Mouse (Mus musculus): ENCODE results near the gene Gtdc1.

The Gtdc1 gene

GRCm38 (mm10) chr2:44538135-44538534 lies 389.3 kb downstream of the Gtdc1 start:
- in situ Hi-C loops (cut with MboI; ENCODE audit: low sequenced_read_pairs), result no loop called here

DNA sequence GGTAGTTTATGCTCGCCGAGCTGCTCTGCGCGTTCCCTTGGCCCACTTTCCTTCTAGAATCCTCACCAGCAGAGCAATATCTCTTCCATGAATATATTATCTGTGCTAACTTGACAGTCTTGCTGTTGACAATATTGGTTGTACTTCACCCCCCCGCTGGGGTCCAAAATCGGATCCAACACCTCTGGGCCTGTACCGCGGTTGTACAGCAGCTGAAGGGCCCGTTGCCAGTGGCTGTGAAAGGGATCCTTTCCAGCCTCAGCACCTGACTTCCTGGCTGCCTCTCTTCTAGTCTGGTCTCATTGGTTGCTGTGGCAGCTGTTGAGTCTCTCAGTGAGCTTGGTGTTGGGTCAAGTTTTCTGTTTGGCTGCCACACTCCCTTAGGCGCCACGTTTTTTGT lies 391.7 kb downstream of the Gtdc1 start:
- in situ Hi-C loops (cut with MboI; ENCODE audit: low sequenced_read_pairs), result no loop called here

- in situ Hi-C loops (cut with MboI; ENCODE audit: low sequenced_read_pairs), result no loop called here
Observed at GRCm38 (mm10) chr2:44535136-44535675, 392.3 kb downstream of the Gtdc1 start.

GRCm38 (mm10) chr2:44526110-44527032 lies 401.1 kb downstream of the Gtdc1 start:
- in situ Hi-C loops (cut with MboI; ENCODE audit: low sequenced_read_pairs), result no loop called here

GRCm38 (mm10) chr2:44525187-44525919 lies 402.1 kb downstream of the Gtdc1 start:
- in situ Hi-C loops (cut with MboI; ENCODE audit: low sequenced_read_pairs), result no loop called here

DNA sequence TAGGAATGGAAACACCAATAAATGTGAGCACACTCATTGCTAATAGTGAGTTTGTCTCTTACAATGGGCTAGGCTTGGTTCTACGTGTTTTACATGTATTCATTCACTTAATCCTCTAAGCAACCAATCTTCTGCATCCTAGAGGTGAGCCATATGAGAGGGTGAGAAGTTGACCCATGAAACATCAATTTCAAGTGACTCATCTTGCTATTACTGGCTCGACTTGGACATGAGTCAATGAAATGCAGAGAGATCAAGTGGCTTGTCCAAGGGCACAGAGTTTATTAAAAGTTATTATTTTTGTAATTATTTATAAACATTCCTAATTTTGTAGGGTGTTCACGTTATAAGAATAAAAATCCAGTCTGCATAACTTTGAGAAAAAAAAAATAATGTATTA lies 408.2 kb downstream of the Gtdc1 start:
- in situ Hi-C loops (cut with MboI; ENCODE audit: low sequenced_read_pairs), result no loop called here

DNA sequence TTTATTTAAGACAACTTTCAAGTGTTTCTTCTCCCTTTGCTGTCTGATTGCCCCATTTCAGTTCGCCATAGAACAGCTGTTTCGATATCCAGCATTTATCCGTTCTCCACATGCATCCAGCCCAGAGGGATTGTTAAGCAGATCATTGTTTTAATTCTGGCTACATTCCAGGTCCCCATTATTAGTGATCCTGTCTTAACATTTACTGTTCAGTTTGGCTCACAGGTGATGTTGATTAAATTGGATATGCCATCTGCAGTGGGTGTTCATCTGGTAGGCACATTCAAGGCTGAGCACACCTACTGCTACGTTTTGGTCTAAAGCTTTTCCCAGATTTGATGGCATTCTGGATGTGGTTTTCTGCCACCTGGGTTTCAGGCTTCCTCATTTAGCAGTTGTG lies 409.4 kb downstream of the Gtdc1 start:
- in situ Hi-C loops (cut with MboI; ENCODE audit: low sequenced_read_pairs), result no loop called here

All from CH12F3 (cell line).